Mouse (Mus musculus) forebrain, embryonic 16.5 days (tissue): Measurements from ENCODE around the gene Plekhh3. TPM values are rescaled to one million over a fixed set of nuclear protein-coding genes. Genes with fewer than 3 reads are reported as not detected.
A peak's percentile ranks its signal among the peaks of the same experiment; 100 is the strongest.

Experiments
- ATAC-seq: fragments of 200-750 bp; cut with Nextera tagmentation; 2 replicates; pipeline ENCODE4 v1.8.0; 2017; ENCODE audit warnings: mild to moderate bottlenecking, moderate library complexity
- H3K27ac ChIP-seq: fragments of 300-500 bp; sonication (generic); 2 replicates; pipeline ENCODE4 v1.5.1; 2014; ENCODE audit warnings: low read length, control low read depth
- H3K27me3 ChIP-seq: fragments of 300-500 bp; sonication (generic); replicated peaks from 2 replicates; pipeline ENCODE4 v1.6.1; 2014; ENCODE audit warnings: low read length; ENCODE audit not compliant: control insufficient read depth, insufficient read depth
- H3K36me3 ChIP-seq: fragments of 300-500 bp; sonication (generic); 2 replicates; pipeline ENCODE4 v1.6.1; 2014; ENCODE audit not compliant: control insufficient read depth, insufficient read depth
- H3K4me1 ChIP-seq: fragments of 300-500 bp; sonication (generic); replicated peaks from 2 replicates; pipeline ENCODE4 v1.6.1; 2014; ENCODE audit warnings: low read length; ENCODE audit not compliant: control insufficient read depth, insufficient read depth
- H3K4me2 ChIP-seq: fragments of 300-500 bp; sonication (generic); 2 replicates; pipeline ENCODE4 v1.6.1; 2014; ENCODE audit warnings: mild to moderate bottlenecking, low read length, control low read depth
- H3K4me3 ChIP-seq: fragments of 300-500 bp; sonication (generic); replicated peaks from 2 replicates; pipeline ENCODE4 v1.5.1; 2014; ENCODE audit warnings: mild to moderate bottlenecking, low read length, control low read depth
- H3K9ac ChIP-seq: fragments of 300-500 bp; sonication (generic); replicated peaks from 2 replicates; pipeline ENCODE4 v1.6.1; 2014; ENCODE audit warnings: low read depth, low read length, control low read depth
- H3K9me3 ChIP-seq: fragments of 300-500 bp; sonication (generic); 2 replicates; pipeline ENCODE4 v1.6.1; 2016; ENCODE audit warnings: low read length; ENCODE audit not compliant: control insufficient read depth
- WGBS: fragments of 180-500 bp; shearing (Covaris S2); extraction: QIAGEN DNeasy Blood & Tissue Kit; methylation state at CpG from one replicate; pipeline ENCODE4 v1.1.7; 2014; 5-methylcytosine and 5-hydroxymethylcytosine counted together
- polyA plus RNA-seq: library from polyadenylated mRNA; unstranded; fragments of >200 nt; fragmentation: Nextera tagmentation; extraction: Ambion mirVana; gene quantifications from 2 replicates; pipeline ENCODE4 v1.2.1, GENCODE M21; 2015

Plekhh3 gene
- polyA plus RNA-seq: 4.8 and 5.8 TPM in 2 replicates

GRCm38 (mm10) chr11:101170811-101171610 is at the start of gene Plekhh3:
Gene Plekhh3, minus strand, starts transcription at chr11:101171351.
- ATAC-seq: peak; percentile 96
- under 1% methylated on average over 47 of the region's 50 CpGs for WGBS
- Histone ChIP-seq H3K9me3 (no peaks in the 10 kb centered on the region), H3K9ac (peak within 1 kb of the TSS; percentile 67), H3K4me2 (peak within 1 kb of the TSS; percentile 92), H3K36me3 (peaks cover 2% of the 10 kb centered on the region; the same call in 1 of the 2 replicates), H3K4me3 (peak within 1 kb of the TSS; percentile 64), H3K27ac (peak within 1 kb of the TSS; percentile 75), H3K27me3 (peaks cover 39% of the 10 kb centered on the region), H3K4me1 (peaks cover 48% of the 10 kb centered on the region)

GRCm38 (mm10) chr11:101220853-101221252 is 49.7 kb upstream of the Plekhh3 start:
- H3K4me3 ChIP-seq: no peak overlapping the region
- no peaks in the 10 kb centered on the region for H3K27me3 ChIP-seq
- H3K4me2 ChIP-seq: no peak overlapping the region
- H3K36me3 ChIP-seq: peaks cover 6% of the 10 kb centered on the region
- H3K4me1 ChIP-seq: peaks cover 8% of the 10 kb centered on the region
- ATAC-seq: no peak
- H3K27ac ChIP-seq: no peak overlapping the region
- WGBS: 50% methylated on average over 2 of the region's 2 CpGs
- no peaks in the 10 kb centered on the region for H3K9me3 ChIP-seq
- H3K9ac ChIP-seq: no peak overlapping the region

GRCm38 (mm10) chr11:101218436-101219055 is 47.4 kb upstream of the Plekhh3 start:
- Histone ChIP-seq H3K4me1 (no peaks in the 10 kb centered on the region), H3K27ac (no peak overlapping the region), H3K4me2 (no peak overlapping the region), H3K27me3 (no peaks in the 10 kb centered on the region), H3K9ac (no peak overlapping the region), H3K36me3 (peaks cover 8% of the 10 kb centered on the region), H3K9me3 (no peaks in the 10 kb centered on the region), H3K4me3 (no peak overlapping the region)
- ATAC-seq: no peak
- 85% methylated on average over 10 of the region's 10 CpGs for WGBS

- Histone ChIP-seq H3K4me3 (no peak overlapping the region), H3K27me3 (no peaks in the 10 kb centered on the region), H3K4me2 (no peak overlapping the region), H3K4me1 (no peaks in the 10 kb centered on the region), H3K27ac (no peak overlapping the region), H3K9ac (no peak overlapping the region), H3K9me3 (no peaks in the 10 kb centered on the region), H3K36me3 (peaks cover 13% of the 10 kb centered on the region)
- ATAC-seq: no peak
- 91% methylated on average over 5 of the region's 5 CpGs for WGBS
Observed at GRCm38 (mm10) chr11:101216936-101217335, 45.8 kb upstream of the Plekhh3 start.

- Histone ChIP-seq H3K36me3 (peaks cover 12% of the 10 kb centered on the region), H3K4me3 (no peak overlapping the region), H3K9me3 (no peaks in the 10 kb centered on the region), H3K9ac (no peak overlapping the region), H3K4me2 (no peak overlapping the region), H3K27ac (no peak overlapping the region), H3K27me3 (no peaks in the 10 kb centered on the region), H3K4me1 (no peaks in the 10 kb centered on the region)
- 43% methylated on average over 3 of the region's 3 CpGs for WGBS
- no peak for ATAC-seq
Observed at GRCm38 (mm10) chr11:101211970-101212369, 40.8 kb upstream of the Plekhh3 start.

- H3K27me3 ChIP-seq: no peaks in the 10 kb centered on the region
- 12% methylated on average over 7 of the region's 7 CpGs for WGBS
- H3K4me1 ChIP-seq: no peaks in the 10 kb centered on the region
- H3K36me3 ChIP-seq: peaks cover 17% of the 10 kb centered on the region
- no peak overlapping the region for H3K4me2 ChIP-seq
- H3K9me3 ChIP-seq: no peaks in the 10 kb centered on the region
- ATAC-seq: peak; percentile 62; the same call in 1 of the 2 replicates
- peak overlapping the region; percentile 7; the same call in 1 of the 2 replicates for H3K9ac ChIP-seq
- H3K4me3 ChIP-seq: no peak overlapping the region
- no peak overlapping the region for H3K27ac ChIP-seq
Observed at GRCm38 (mm10) chr11:101200986-101201385, 29.8 kb upstream of the Plekhh3 start.

- no peak overlapping the region for H3K27ac ChIP-seq
- no peaks in the 10 kb centered on the region for H3K9me3 ChIP-seq
- H3K4me2 ChIP-seq: no peak overlapping the region
- H3K4me1 ChIP-seq: no peaks in the 10 kb centered on the region
- no peak for ATAC-seq
- H3K4me3 ChIP-seq: no peak overlapping the region
- H3K36me3 ChIP-seq: peaks cover 17% of the 10 kb centered on the region
- 98% methylated on average over 3 of the region's 3 CpGs for WGBS
- no peaks in the 10 kb centered on the region for H3K27me3 ChIP-seq
- no peak overlapping the region for H3K9ac ChIP-seq
Observed at GRCm38 (mm10) chr11:101199555-101199954, 28.4 kb upstream of the Plekhh3 start.

GRCm38 (mm10) chr11:101196175-101196574 is 25.0 kb upstream of the Plekhh3 start:
- H3K4me2 ChIP-seq: no peak overlapping the region
- H3K36me3 ChIP-seq: peaks cover 14% of the 10 kb centered on the region
- no peak overlapping the region for H3K27ac ChIP-seq
- no peaks in the 10 kb centered on the region for H3K27me3 ChIP-seq
- no peaks in the 10 kb centered on the region for H3K4me1 ChIP-seq
- H3K9ac ChIP-seq: no peak overlapping the region
- no peaks in the 10 kb centered on the region for H3K9me3 ChIP-seq
- 96% methylated on average over 8 of the region's 8 CpGs for WGBS
- no peak for ATAC-seq
- no peak overlapping the region for H3K4me3 ChIP-seq

- Histone ChIP-seq H3K9me3 (no peaks in the 10 kb centered on the region), H3K4me3 (no peak overlapping the region), H3K4me2 (no peak overlapping the region), H3K27me3 (no peaks in the 10 kb centered on the region), H3K4me1 (0 out of 2 replicates have a peak, but pooled peaks cover 2% of the 10 kb centered on the region), H3K9ac (no peak overlapping the region), H3K27ac (no peak overlapping the region), H3K36me3 (peaks cover 14% of the 10 kb centered on the region)
- WGBS: 84% methylated on average over 8 of the region's 8 CpGs
- ATAC-seq: no peak
Observed at GRCm38 (mm10) chr11:101195571-101195970, 24.4 kb upstream of the Plekhh3 start.
